Mouse (Mus musculus) CH12.LX (cell line): ENCODE data around the gene Msh5. TPM values are rescaled to one million over a fixed set of nuclear protein-coding genes. Genes with fewer than 3 reads are reported as not detected.
A peak's percentile ranks its signal among the peaks of the same experiment; 100 is the strongest.

ENCODE experiments used
- DNase-seq: peaks from one replicate; pipeline ENCODE4 v3.0.0-alpha.2; 2013; ENCODE audit errors: extremely low read depth
- H3K27ac ChIP-seq: 2 replicates; pipeline ENCODE4 v1.5.1; 2012; ENCODE audit warnings: low read depth, mild to moderate bottlenecking, control low read depth, moderate library complexity; ENCODE audit not compliant: insufficient read depth
- H3K27me3 ChIP-seq: replicated peaks from 2 replicates; pipeline ENCODE3; 2012; ENCODE audit warnings: inconsistent platforms
- H3K36me3 ChIP-seq, 2 experiments: replicated peaks in 1 of 2; 2 replicates each; pipeline versions ENCODE3 to v1.6.1; 2012; ENCODE audit warnings: inconsistent platforms in 1 of 2, low read length in 1 of 2, mild to moderate bottlenecking in 1 of 2, mixed read lengths in 1 of 2, moderate library complexity in 1 of 2; ENCODE audit not compliant: control insufficient read depth in 1 of 2, insufficient read depth in 1 of 2
- H3K4me1 ChIP-seq, 2 experiments: 2 replicates each; pipeline ENCODE4 v1.6.1; 2012; ENCODE audit warnings: inconsistent platforms in 1 of 2, moderate library complexity in 1 of 2; ENCODE audit not compliant: insufficient read depth in 2 of 2, control insufficient read depth in 1 of 2
- H3K4me2 ChIP-seq: 2 replicates; pipeline ENCODE4 v1.6.1; 2012; ENCODE audit warnings: low read depth, mild to moderate bottlenecking, control low read depth; ENCODE audit not compliant: poor library complexity, insufficient read depth, severe bottlenecking
- H3K4me3 ChIP-seq, 3 experiments: fragments of 150-350 bp in 1 of 3; sonication (generic) in 1 of 3; replicated peaks in 1 of 3; 2 replicates each; pipeline versions ENCODE3 to v1.5.1; 2011 to 2012; ENCODE audit warnings: low read depth in 2 of 3, low read length in 2 of 3, mild to moderate bottlenecking in 2 of 3, moderate library complexity in 2 of 3, control low read depth in 1 of 3, improper control_type of control experiment in 1 of 3, inconsistent platforms in 1 of 3, mixed read lengths in 1 of 3; ENCODE audit not compliant: poor library complexity in 1 of 3
- H3K79me2 ChIP-seq: replicated peaks from 2 replicates; pipeline ENCODE4 v1.6.1; 2012; ENCODE audit warnings: mild to moderate bottlenecking, moderate library complexity; ENCODE audit not compliant: control insufficient read depth, poor library complexity, insufficient read depth, severe bottlenecking; ENCODE audit errors: extremely low read depth
- H3K9ac ChIP-seq: 2 replicates; pipeline ENCODE4 v1.6.1; 2012; ENCODE audit warnings: low read depth, mild to moderate bottlenecking, control low read depth, moderate library complexity; ENCODE audit not compliant: insufficient read depth
- H3K9me3 ChIP-seq: replicated peaks from 2 replicates; pipeline ENCODE3; 2012; ENCODE audit warnings: low read length, inconsistent platforms, mixed read lengths
- CHD2 ChIP-seq: IDR thresholded peaks from 2 replicates; pipeline ENCODE4 v1.6.1; 2011; ENCODE audit warnings: low read length, improper control_type of control experiment
- CTCF ChIP-seq, 2 experiments: IDR thresholded peaks in 1 of 2; conservative IDR thresholded peaks in 1 of 2; 2 replicates each; pipeline ENCODE4 v1.5.1; 2011 to 2012; ENCODE audit warnings: low read depth in 2 of 2, low read length in 2 of 2, improper control_type of control experiment in 1 of 2, inconsistent platforms in 1 of 2, mild to moderate bottlenecking in 1 of 2, moderate library complexity in 1 of 2
- ELF1 ChIP-seq: IDR thresholded peaks from 2 replicates; pipeline ENCODE4 v1.6.1; 2014; ENCODE audit warnings: low read depth, mild to moderate bottlenecking, inconsistent platforms, low read length, improper control_type of control experiment
- EP300 ChIP-seq: IDR thresholded peaks from 2 replicates; pipeline ENCODE4 v1.6.1; 2011; ENCODE audit warnings: low read length, improper control_type of control experiment
- ETS1 ChIP-seq: conservative IDR thresholded peaks from 2 replicates; pipeline ENCODE4 v1.6.1; 2012; ENCODE audit warnings: low read depth, mild to moderate bottlenecking, inconsistent platforms, low read length, improper control_type of control experiment, moderate library complexity
- IRF4 ChIP-seq: IDR thresholded peaks from 2 replicates; pipeline ENCODE4 v1.6.1; 2014; ENCODE audit warnings: low read depth, mild to moderate bottlenecking, inconsistent platforms, low read length, improper control_type of control experiment
- MAFK ChIP-seq: IDR thresholded peaks from 2 replicates; pipeline ENCODE4 v1.6.1; 2011; ENCODE audit warnings: low read length, improper control_type of control experiment; ENCODE audit not compliant: insufficient replicate concordance
- NELFE ChIP-seq: IDR thresholded peaks from 2 replicates; pipeline ENCODE4 v1.6.1; 2011; ENCODE audit warnings: low read depth, low read length, improper control_type of control experiment
- PAX5 ChIP-seq: IDR thresholded peaks from 2 replicates; pipeline ENCODE4 v1.6.1; 2012; ENCODE audit warnings: low read length, inconsistent platforms, mixed read lengths
- RAD21 ChIP-seq: IDR thresholded peaks from 2 replicates; pipeline ENCODE4 v1.6.1; 2011; ENCODE audit warnings: low read depth, mild to moderate bottlenecking, low read length, improper control_type of control experiment, moderate library complexity
- SMC3 ChIP-seq: IDR thresholded peaks from 2 replicates; pipeline ENCODE4 v1.6.1; 2011; ENCODE audit warnings: low read depth, low read length, improper control_type of control experiment
- USF1 ChIP-seq: IDR thresholded peaks from 2 replicates; pipeline ENCODE4 v1.6.1; 2014; ENCODE audit warnings: low read depth, mild to moderate bottlenecking, inconsistent platforms, low read length, improper control_type of control experiment
- ZKSCAN1 ChIP-seq: IDR thresholded peaks from 2 replicates; pipeline ENCODE4 v1.6.1; 2012; ENCODE audit warnings: low read depth, inconsistent platforms, low read length, improper control_type of control experiment, borderline replicate concordance
- ZNF384 ChIP-seq: IDR thresholded peaks from 2 replicates; pipeline ENCODE4 v1.6.1; 2012; ENCODE audit warnings: low read depth, low read length, improper control_type of control experiment, inconsistent platforms
- dilution Hi-C: fragments of 300-500 bp; cut with MboI; formaldehyde crosslinking; loops from 2 replicates; pipeline ENCODE4 v1.14.3; 2020; ENCODE audit warnings: low sequenced_read_pairs; ENCODE audit not compliant: extremely low pct_unique_long_range_greater_than_20kb, extremely low pct_ligation_motif_present
- in situ Hi-C: fragments of 300-500 bp; cut with MboI; formaldehyde crosslinking; loops from 3 replicates; pipeline ENCODE4 v1.14.3; 2019; ENCODE audit warnings: low sequenced_read_pairs, low pct_ligation_motif_present, low pct_unique_long_range_greater_than_20kb, mixed read lengths
- polyA plus RNA-seq: library from polyadenylated mRNA; unstranded; fragments of >175 nt; gene quantifications from 2 replicates; pipeline ENCODE4 v1.2.1, GENCODE M21; 2012; ENCODE audit warnings: low read depth; ENCODE audit not compliant: insufficient read length
- total RNA-seq, 2 experiments: library from RNA; depleted of rRNA; stranded (reverse); fragments of 300-350 nt in 1 of 2; fragments of >200 nt in 1 of 2; gene quantifications; 2 replicates each; pipeline ENCODE4 v1.2.3; 2012 to 2014

Gene Msh5
- total and polyA plus RNA-seq, 3 experiments, result 6.1 to 13.1 (median 10.6) TPM

- peak; percentile 40 for DNase-seq
- dilution Hi-C loops, result no loop called here
- peak; percentile 27; the same call in 1 of the 2 replicates for TF ChIP-seq SMC3
- TF ChIP-seq ELF1, result no peak
- peak; percentile 10 for TF ChIP-seq RAD21
- no peak for TF ChIP-seq ZNF384
- no peak for TF ChIP-seq EP300
- no peak for TF ChIP-seq USF1
- TF ChIP-seq PAX5, result no peak
- no peak for TF ChIP-seq CHD2
- TF ChIP-seq CTCF (conservative IDR thresholded peaks at IDR 0.05 in 1 of 2, IDR thresholded peaks at IDR 0.05 in 1 of 2; ENCODE audit: low read depth in 2 of 2, low read length in 2 of 2), result peak in 1 of 2 experiments; percentile 40; a peak in 2 of 4 replicates
- TF ChIP-seq ETS1, result no peak
- TF ChIP-seq IRF4, result no peak
Measured at GRCm38 (mm10) chr17:35032323-35032870, 14.1 kb downstream of the Msh5 start.

GRCm38 (mm10) chr17:35031880-35032279 lies 14.7 kb downstream of the Msh5 start:
- TF ChIP-seq CTCF (conservative IDR thresholded peaks at IDR 0.05 in 1 of 2, IDR thresholded peaks at IDR 0.05 in 1 of 2; ENCODE audit: low read depth in 2 of 2, low read length in 2 of 2) (no peak), MAFK (no peak), USF1 (no peak)
- Histone ChIP-seq H3K27me3 (no peaks in the 10 kb centered on the region), H3K36me3 (peaks cover 0 to 26% of the 10 kb centered on the region in 2 experiments), H3K79me2 (no peaks in the 10 kb centered on the region; the same call in 1 of the 2 replicates), H3K9ac (no peak overlapping the region), H3K4me2 (no peak overlapping the region), H3K9me3 (no peaks in the 10 kb centered on the region), H3K27ac (no peak overlapping the region), H3K4me3 (no peak overlapping the region), H3K4me1 (peaks cover 10 to 49% of the 10 kb centered on the region in 2 experiments)
- no peak for DNase-seq
- in situ Hi-C loops (no loop called here), dilution Hi-C loops (no loop called here)

More at GRCm38 (mm10) chr17:35032323-35032870, 14.1 kb downstream of the Msh5 start:
- Histone ChIP-seq H3K79me2 (no peaks in the 10 kb centered on the region), H3K27ac (no peak overlapping the region), H3K27me3 (no peaks in the 10 kb centered on the region), H3K4me2 (no peak overlapping the region), H3K4me1 (peaks cover 10 to 49% of the 10 kb centered on the region in 2 experiments), H3K4me3 (no peak overlapping the region), H3K9me3 (no peaks in the 10 kb centered on the region), H3K9ac (no peak overlapping the region), H3K36me3 (peaks cover 0 to 26% of the 10 kb centered on the region in 2 experiments)
- in situ Hi-C loops, result no loop called here

- in situ Hi-C loops, result no loop called here
- H3K9ac ChIP-seq, result no peak overlapping the region
- no peaks in the 10 kb centered on the region for H3K9me3 ChIP-seq
- no peaks in the 10 kb centered on the region for H3K27me3 ChIP-seq
- peaks cover 0 to 28% of the 10 kb centered on the region in 2 experiments for H3K36me3 ChIP-seq
- peaks cover 11 to 51% of the 10 kb centered on the region in 2 experiments for H3K4me1 ChIP-seq
- H3K79me2 ChIP-seq, result no peaks in the 10 kb centered on the region; the same call in 1 of the 2 replicates
- no peak for DNase-seq
- TF ChIP-seq ZKSCAN1, result no peak
- TF ChIP-seq NELFE, result no peak
- no peak overlapping the region for H3K27ac ChIP-seq
- no peak overlapping the region for H3K4me2 ChIP-seq
- H3K4me3 ChIP-seq, result no peak overlapping the region
- dilution Hi-C loops, result no loop called here
Measured at GRCm38 (mm10) chr17:35031272-35031671, 15.3 kb downstream of the Msh5 start.
